Mouse (Mus musculus) cortical plate, adult 2 months (tissue): Measurements from ENCODE around the gene Tbccd1.

Source experiments
- CTCF ChIP-seq: fragments of 200-500 bp; IDR thresholded peaks from 2 replicates; pipeline ENCODE4 v1.5.1; 2011; ENCODE audit warnings: mild to moderate bottlenecking, control low read depth, low read length; ENCODE audit not compliant: insufficient read depth; ENCODE audit errors: extremely low read depth
- POLR2A ChIP-seq: fragments of 200-500 bp; IDR thresholded peaks from 2 replicates; pipeline ENCODE4 v1.6.1; 2011; ENCODE audit warnings: mild to moderate bottlenecking, low read length, control low read depth; ENCODE audit not compliant: insufficient read depth; ENCODE audit errors: extremely low read depth

- TF ChIP-seq CTCF (no peak), POLR2A (no peak)
These were observed 26.0 kb upstream of the Tbccd1 start for GRCm38 (mm10) chr16:22883441-22883840.
